In genomic region chr6:75782680-75783079, GRCm38 (mm10) we compare ENCODE assay signal across 19 mouse cellular contexts.
DNase-seq lines count a peak whose midpoint lies in the region; ATAC-seq and TF ChIP-seq lines count a peak whose summit lies in the region.
"Had no signal": no experiment of that assay in that cellular context is flagged by ENCODE, and none has a peak within 500 bp of the region (broad histone marks: within the 10 kb centered on the region; RNA-seq: fewer than 3 reads in every experiment).

No protein-coding gene starts in this region.

- no peaks in the 10 kb centered on the region for H3K27me3 ChIP-seq in forebrain, embryonic 13.5 days
- no peaks in the 10 kb centered on the region for H3K27me3 ChIP-seq in forebrain, embryonic 11.5 days (ENCODE audit: control insufficient read depth, insufficient read depth, low read length)
- H3K27me3 ChIP-seq in heart, embryonic 15.5 days, result no peaks in the 10 kb centered on the region
- no peaks in the 10 kb centered on the region for H3K27me3 ChIP-seq in kidney, embryonic 16.5 days (ENCODE audit: insufficient read depth, low read length)
- no peaks in the 10 kb centered on the region for H3K27me3 ChIP-seq in ES-Bruce4 (ENCODE audit: control insufficient read depth, insufficient read depth, low read length, poor library complexity, severe bottlenecking)
- H3K27me3 ChIP-seq: limb, embryonic 15.5 days had no signal

- no peaks in the 10 kb centered on the region for H3K36me3 ChIP-seq in forebrain, embryonic 13.5 days (ENCODE audit: poor library complexity, severe bottlenecking)
- H3K36me3 ChIP-seq in forebrain, embryonic 11.5 days (ENCODE audit: control insufficient read depth, insufficient read depth, low read length), result no peaks in the 10 kb centered on the region
- no peaks in the 10 kb centered on the region for H3K36me3 ChIP-seq in heart, embryonic 15.5 days
- no peaks in the 10 kb centered on the region for H3K36me3 ChIP-seq in kidney, embryonic 16.5 days (ENCODE audit: insufficient read depth, low read length)
- no peaks in the 10 kb centered on the region for H3K36me3 ChIP-seq in ES-Bruce4 (ENCODE audit: control insufficient read depth, insufficient read depth, low read length, poor library complexity, severe bottlenecking)
- H3K36me3 ChIP-seq: limb, embryonic 15.5 days had no signal

- peak overlapping the region; percentile 25; the same call in 1 of the 2 replicates for H3K4me2 ChIP-seq in forebrain, embryonic 13.5 days
- H3K4me2 ChIP-seq in forebrain, embryonic 11.5 days (ENCODE audit: low read depth, low read length, severe bottlenecking), result no peak overlapping the region
- peak overlapping the region; percentile 39 for H3K4me2 ChIP-seq in heart, embryonic 15.5 days
- H3K4me2 ChIP-seq in kidney, embryonic 16.5 days (replicated peaks; ENCODE audit: low read depth, low read length), result peak overlapping the region; percentile 18; the same call in 1 of the 2 replicates
- H3K4me2 ChIP-seq: limb, embryonic 15.5 days had no signal

- H3K9me3 ChIP-seq in forebrain, embryonic 13.5 days (replicated peaks), result no peaks in the 10 kb centered on the region
- H3K9me3 ChIP-seq in forebrain, embryonic 11.5 days (ENCODE audit: control insufficient read depth, low read length), result no peaks in the 10 kb centered on the region
- H3K9me3 ChIP-seq in heart, embryonic 15.5 days (replicated peaks), result no peaks in the 10 kb centered on the region
- H3K9me3 ChIP-seq in kidney, embryonic 16.5 days (ENCODE audit: low read length), result no peaks in the 10 kb centered on the region
- H3K9me3 ChIP-seq in ES-Bruce4 (replicated peaks; ENCODE audit: control insufficient read depth, insufficient read depth, low read length, poor library complexity, severe bottlenecking), result no peaks in the 10 kb centered on the region
- H3K9me3 ChIP-seq: limb, embryonic 15.5 days had no signal

- H3K27ac ChIP-seq in forebrain, embryonic 13.5 days, result no peak overlapping the region
- no peak overlapping the region for H3K27ac ChIP-seq in forebrain, embryonic 11.5 days (ENCODE audit: low read depth, low read length)
- no peak overlapping the region for H3K27ac ChIP-seq in heart, embryonic 15.5 days
- H3K27ac ChIP-seq in kidney, embryonic 16.5 days (ENCODE audit: low read length), result no peak overlapping the region
- no peak overlapping the region for H3K27ac ChIP-seq in ES-Bruce4 (ENCODE audit: insufficient read depth, low read length)
- H3K27ac ChIP-seq: gastrocnemius, adult 2 months; limb, embryonic 15.5 days had no signal

- no peak for TF ChIP-seq CTCF in ES-Bruce4 (IDR thresholded peaks at IDR 0.05; ENCODE audit: low read depth, low read length)

- H3K4me3 ChIP-seq in forebrain, embryonic 13.5 days, result no peak overlapping the region
- H3K4me3 ChIP-seq in forebrain, embryonic 11.5 days (ENCODE audit: low read depth, low read length), result no peak overlapping the region
- H3K4me3 ChIP-seq in heart, embryonic 15.5 days, result peak overlapping the region; percentile 20; the same call in 1 of the 2 replicates
- H3K4me3 ChIP-seq in kidney, embryonic 16.5 days (ENCODE audit: low read length), result no peak overlapping the region
- peak overlapping the region; percentile 35; the same call in 1 of the 2 replicates for H3K4me3 ChIP-seq in ES-Bruce4 (ENCODE audit: low read depth, low read length)
- H3K4me3 ChIP-seq: erythroblast, embryonic 14.5 days; gastrocnemius, adult 2 months; limb, embryonic 15.5 days had no signal

- intact Hi-C loops in heart, postnatal 36 days (cut with DNase I), result no loop called here
- intact Hi-C loops in left cerebral cortex, postnatal 14 days (cut with DNase I), result no loop called here

- 68% methylated on average over 20 of the region's 20 CpGs for WGBS in forebrain, embryonic 13.5 days
- WGBS in forebrain, embryonic 11.5 days, result 57% methylated on average over 20 of the region's 20 CpGs
- 54% methylated on average over 20 of the region's 20 CpGs for WGBS in heart, embryonic 15.5 days
- 65% methylated on average over 20 of the region's 20 CpGs for WGBS in kidney, embryonic 16.5 days

- no peaks in the 10 kb centered on the region for H3K4me1 ChIP-seq in forebrain, embryonic 13.5 days
- H3K4me1 ChIP-seq in forebrain, embryonic 11.5 days (replicated peaks; ENCODE audit: control insufficient read depth, insufficient read depth, low read length), result no peaks in the 10 kb centered on the region
- H3K4me1 ChIP-seq in heart, embryonic 15.5 days (replicated peaks), result no peaks in the 10 kb centered on the region
- H3K4me1 ChIP-seq in kidney, embryonic 16.5 days (ENCODE audit: insufficient read depth, low read length), result no peaks in the 10 kb centered on the region
- no peaks in the 10 kb centered on the region for H3K4me1 ChIP-seq in ES-Bruce4 (ENCODE audit: control insufficient read depth, insufficient read depth, low read length)
- H3K4me1 ChIP-seq: limb, embryonic 15.5 days had no signal

- TF ChIP-seq EP300 in ES-Bruce4 (IDR thresholded peaks at IDR 0.05; ENCODE audit: insufficient read depth, low read depth, low read length), result no peak

- H3K9ac ChIP-seq in forebrain, embryonic 13.5 days, result no peak overlapping the region
- H3K9ac ChIP-seq in forebrain, embryonic 11.5 days (ENCODE audit: low read length), result no peak overlapping the region
- H3K9ac ChIP-seq in heart, embryonic 15.5 days, result no peak overlapping the region
- H3K9ac ChIP-seq in kidney, embryonic 16.5 days (replicated peaks; ENCODE audit: low read length), result no peak overlapping the region
- no peak overlapping the region for H3K9ac ChIP-seq in ES-Bruce4 (ENCODE audit: low read depth, poor library complexity, severe bottlenecking)
- H3K9ac ChIP-seq: limb, embryonic 15.5 days had no signal

- peak; percentile 57; the same call in 1 of the 2 replicates for ATAC-seq in forebrain, embryonic 13.5 days
- ATAC-seq in forebrain, embryonic 11.5 days (replicated peaks; ENCODE audit: low FRiP score), result no peak
- no peak for ATAC-seq in heart, embryonic 15.5 days (replicated peaks; ENCODE audit: insufficient number of reproducible peaks, insufficient read depth, low FRiP score, low read depth)
- ATAC-seq in kidney, embryonic 16.5 days (ENCODE audit: low FRiP score, low TSS enrichment), result no peak
- ATAC-seq: intestine, postnatal 0 days had no signal

- no peak for DNase-seq in forebrain, embryonic 11.5 days (ENCODE audit: low spot score)
- DNase-seq in heart, postnatal 36 days, result no peak
- DNase-seq in kidney, adult 9 months, result no peak
- DNase-seq in left cerebral cortex, postnatal 14 days (ENCODE audit: low spot score in 2 of 2), result no peak
- DNase-seq: adrenal gland, adult 8-10 months; cerebellum, postnatal 14 days; gastrocnemius, adult 2 months; heart, postnatal 14 days; kidney, postnatal 14 days; layer of hippocampus, adult 9-11 months; lung, postnatal 10 days; thymus, adult 2 months had no signal

- TF ChIP-seq POLR2A in ES-Bruce4 (IDR thresholded peaks at IDR 0.05; ENCODE audit: insufficient read depth, low read length), result no peak

Comparison
In these comparisons a context has a peak if more than half of its experiments do, and no peak if none do; other contexts are left out.
1. H3K4me3 ChIP-seq: peak in heart, embryonic 15.5 days (single experiment) and ES-Bruce4 (single experiment); none in forebrain, embryonic 13.5 days (single experiment), forebrain, embryonic 11.5 days (single experiment) and kidney, embryonic 16.5 days (single experiment).